Mouse (Mus musculus) monocyte, adult 5-6 weeks (primary cell): ENCODE data around the gene Prss12. TPM values are rescaled to one million over a fixed set of nuclear protein-coding genes. Genes with fewer than 3 reads are reported as not detected.

ENCODE experiments used
- ATAC-seq: fragments of 153-309, 156-312 bp; replicated peaks from 2 replicates; pipeline ENCODE4 v1.8.0; 2017; ENCODE audit warnings: mild to moderate bottlenecking; ENCODE audit not compliant: low TSS enrichment, insufficient number of reproducible peaks, severe bottlenecking, poor library complexity, low FRiP score
- total RNA-seq: library from RNA; stranded (forward); fragments of 200-1000, 200-491, 200-594 nt; gene quantifications from 3 replicates; pipeline ENCODE4 v1.2.3, GENCODE M21; 2017

Prss12 gene
- 0.76 TPM in 1 of 3 replicates, not detected in the others for total RNA-seq

DNA sequence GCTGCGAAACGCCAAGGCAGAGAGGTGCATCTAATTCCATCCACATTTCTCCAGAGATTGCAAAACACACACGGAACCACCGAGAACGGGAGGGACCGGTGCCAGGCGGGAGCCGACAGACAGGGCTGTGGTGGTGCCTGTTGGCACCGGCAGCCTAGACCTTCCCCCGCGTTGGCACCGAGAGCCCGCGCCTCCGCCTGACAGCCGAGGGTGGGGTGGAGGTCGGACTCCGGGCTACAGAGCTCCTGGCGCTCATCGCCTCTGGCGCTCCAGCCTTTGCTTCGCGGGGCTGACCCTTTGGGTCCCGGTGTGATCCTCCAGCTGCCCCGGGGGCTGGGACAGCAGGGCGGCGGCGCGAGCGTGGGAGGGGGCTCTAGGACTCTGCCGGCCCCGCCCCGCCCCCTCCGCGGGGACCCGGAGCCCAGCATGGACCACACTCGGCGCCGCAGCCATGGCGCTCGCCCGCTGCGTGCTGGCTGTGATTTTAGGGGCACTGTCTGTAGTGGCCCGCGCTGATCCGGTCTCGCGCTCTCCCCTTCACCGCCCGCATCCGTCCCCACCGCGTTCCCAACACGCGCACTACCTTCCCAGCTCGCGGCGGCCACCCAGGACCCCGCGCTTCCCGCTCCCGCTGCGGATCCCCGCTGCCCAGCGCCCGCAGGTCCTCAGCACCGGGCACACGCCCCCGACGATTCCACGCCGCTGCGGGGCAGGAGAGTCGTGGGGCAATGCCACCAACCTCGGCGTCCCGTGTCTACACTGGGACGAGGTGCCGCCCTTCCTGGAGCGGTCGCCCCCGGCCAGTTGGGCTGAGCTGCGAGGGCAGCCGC is at the start of gene Prss12:
Gene Prss12, plus strand, starts transcription at position 206 of the 830 bp plus-strand sequence.
- no peak for ATAC-seq

DNA sequence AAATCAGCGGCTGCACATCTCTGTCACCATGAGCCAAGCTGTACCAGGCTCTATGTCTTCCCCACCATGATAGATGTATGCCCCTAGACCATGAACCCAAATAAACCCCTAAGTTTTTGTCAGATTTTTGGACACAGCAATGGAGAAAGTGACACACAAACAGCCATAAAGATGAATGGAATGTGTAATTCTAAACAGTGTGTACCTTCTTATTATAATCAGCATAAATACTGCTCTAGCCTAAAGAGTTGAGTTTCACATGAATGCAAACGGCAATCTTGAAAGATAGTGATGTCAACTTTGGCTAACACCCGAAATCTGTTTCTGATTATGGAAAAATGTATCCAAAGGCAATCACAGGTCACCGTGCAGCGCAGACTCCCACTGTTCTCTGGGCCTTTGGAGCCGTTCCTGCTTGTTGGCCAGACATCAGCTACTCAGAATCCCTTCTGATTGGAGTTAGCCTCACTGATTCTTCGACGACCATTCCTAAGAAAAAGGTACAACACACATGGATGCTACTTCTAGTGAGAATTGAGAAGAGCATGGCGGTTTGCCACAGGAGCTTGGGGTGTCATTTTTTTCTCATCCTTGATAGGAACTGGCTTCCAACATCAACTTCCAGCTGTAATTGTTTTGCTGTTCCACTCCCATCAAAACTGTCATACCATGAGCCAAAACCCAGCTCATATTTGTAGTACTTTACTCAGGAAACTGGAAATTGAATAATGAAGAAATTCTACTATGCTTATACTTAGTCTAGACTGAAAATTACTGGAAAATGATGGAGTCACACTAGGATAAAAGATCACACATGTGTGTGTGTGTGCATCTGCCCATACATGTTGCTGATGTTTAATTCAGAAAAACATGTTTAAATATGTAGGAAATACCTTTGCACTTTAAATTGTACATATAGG is 48.9 kb upstream of the Prss12 start:
- ATAC-seq: no peak

DNA sequence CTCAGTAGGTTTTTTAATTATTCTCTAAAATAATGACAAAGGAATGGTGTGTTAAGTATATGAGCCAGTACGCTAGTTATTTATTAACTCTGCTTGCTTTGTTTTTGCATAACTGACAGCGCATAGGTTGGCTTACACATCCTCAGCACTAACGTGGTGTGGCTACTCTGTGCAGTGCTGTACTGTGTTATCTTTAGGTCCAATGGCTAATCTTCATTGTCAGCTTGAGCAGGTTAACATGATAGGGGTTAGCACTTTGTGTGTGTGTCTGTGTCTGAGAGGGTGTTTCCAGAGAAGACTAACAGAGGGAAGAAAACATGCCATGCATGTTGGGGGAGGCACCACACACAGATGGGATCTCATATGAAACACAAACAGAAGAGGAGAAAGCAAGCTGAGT is 41.8 kb upstream of the Prss12 start:
- ATAC-seq: no peak

DNA sequence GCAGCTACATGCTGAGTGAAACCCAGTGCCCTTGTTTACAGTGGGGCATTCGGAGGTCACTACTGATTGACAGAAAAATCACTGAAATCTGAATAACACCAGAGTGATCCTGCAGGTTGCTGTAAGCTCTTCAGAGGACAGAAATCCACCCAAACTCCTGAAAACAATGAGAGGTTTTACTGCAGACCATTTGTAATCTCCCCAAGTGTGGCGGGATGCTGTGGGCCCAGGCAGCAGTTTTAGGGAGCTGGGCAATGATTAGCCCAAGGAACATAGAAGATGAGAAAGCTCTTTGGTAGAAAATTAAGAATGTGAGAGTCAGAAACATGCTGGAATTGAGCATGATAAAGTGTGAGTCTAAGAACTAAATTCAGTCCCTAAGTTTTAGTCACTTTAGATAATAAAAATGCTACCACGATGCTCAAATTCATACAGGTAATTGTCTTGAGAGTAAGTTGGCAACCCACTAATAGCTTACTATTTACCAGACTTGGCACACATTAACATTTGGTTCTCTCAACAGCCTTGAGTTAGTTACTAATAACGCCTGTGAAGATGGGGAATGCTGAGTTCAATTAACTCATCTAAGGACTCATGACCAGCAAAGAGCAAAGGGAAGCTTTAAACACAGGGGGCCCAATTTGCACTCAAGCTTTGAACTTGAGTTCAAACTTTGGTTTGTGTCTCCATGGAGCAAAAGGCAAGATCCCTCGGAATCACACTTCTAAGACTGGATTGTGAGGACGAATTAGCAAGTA is 34.7 kb upstream of the Prss12 start:
- no peak for ATAC-seq

DNA sequence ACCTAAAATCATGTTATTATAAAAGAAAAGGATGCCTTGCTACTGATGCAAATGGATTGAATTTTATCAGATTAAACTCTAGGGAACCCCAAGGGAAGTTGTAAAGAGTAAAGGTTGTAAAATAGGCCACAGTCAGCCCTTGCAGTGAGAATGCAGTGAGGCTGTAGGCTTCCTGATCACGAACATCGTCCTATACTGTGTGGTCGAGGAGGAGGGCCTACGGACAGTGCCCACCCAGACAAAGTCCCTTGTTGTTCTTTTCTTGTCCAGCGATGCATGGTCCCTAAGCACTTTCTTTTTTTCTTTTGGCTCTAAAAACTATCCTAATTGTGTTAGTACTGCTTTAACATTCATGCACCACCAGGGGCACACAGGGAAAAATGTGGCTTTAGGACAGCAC is 33.5 kb upstream of the Prss12 start:
- ATAC-seq: no peak

DNA sequence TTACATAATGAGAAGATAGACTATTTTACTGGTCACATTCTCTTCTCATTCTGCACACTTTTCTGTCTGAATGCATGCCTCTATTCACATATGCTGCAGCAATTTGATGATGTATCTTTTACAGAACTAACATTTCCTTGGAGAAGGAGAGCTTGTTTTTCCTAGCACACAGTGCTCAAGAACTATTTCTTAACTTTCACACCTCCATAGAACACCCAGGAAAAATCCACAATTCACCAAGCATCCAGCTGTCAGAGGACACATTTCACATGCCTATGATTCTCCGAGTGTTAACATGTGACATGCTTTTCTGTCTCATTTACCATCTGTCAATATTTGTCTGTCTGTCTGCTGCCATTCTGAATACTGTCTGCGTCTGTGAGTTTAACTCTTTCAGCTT is 21.1 kb upstream of the Prss12 start:
- no peak for ATAC-seq

DNA sequence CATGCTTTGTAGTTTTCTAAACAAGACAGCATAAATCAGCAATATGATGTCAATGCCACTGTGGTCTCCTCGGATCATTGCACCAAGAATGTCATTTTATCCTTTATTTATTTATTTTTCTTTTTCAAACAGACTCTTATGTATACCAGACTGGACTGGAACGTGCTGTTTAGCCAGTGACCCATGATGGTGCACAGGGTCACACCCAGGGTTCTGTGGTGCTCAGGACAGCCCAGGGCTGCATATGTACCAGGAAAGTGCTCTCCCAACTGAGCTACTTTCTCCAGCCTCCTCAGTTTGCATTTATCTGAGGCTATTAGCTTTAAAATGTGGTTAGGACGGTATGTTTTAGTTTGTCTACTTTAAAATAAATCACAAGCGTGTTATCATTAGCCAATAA is 18.7 kb upstream of the Prss12 start:
- no peak for ATAC-seq

DNA sequence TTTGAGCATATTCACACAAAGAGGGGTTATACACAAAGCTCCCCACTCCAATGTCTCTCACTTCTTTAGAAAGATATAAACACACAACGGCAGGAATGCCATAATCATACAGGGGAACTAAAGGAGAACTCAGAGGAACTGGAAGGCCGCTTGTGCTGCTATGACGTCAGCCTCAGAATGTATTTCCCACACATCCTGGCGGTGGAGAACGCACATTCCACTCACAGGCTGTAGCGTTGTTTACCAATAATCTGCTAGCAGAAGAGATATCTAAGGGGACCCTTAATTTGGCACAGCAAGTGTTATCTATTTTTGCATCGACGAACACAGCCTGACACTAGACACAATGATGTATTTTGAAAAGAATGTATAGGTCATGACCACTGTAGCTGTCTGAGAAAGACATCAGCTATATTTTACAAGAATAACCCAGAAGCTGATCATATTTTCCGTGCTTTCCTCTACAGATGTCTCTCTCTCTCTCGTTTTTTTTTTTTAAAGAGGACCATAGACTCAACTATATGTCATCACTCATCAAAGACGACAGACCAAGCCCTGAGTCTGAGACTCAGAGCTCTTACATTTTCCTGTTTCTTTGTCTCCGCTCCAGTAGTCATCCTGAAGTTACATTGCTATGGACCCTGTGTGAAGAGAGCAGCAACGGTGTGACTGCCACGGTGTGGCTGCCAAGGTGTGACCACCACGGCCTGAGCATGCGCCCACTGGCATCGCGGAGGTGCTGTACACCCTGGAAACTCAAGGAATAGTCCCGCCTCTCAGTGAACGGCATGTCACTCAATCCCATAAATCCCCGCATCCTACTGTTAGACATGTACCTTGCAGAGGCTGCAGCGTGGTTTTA is 16.9 kb upstream of the Prss12 start:
- no peak for ATAC-seq

DNA sequence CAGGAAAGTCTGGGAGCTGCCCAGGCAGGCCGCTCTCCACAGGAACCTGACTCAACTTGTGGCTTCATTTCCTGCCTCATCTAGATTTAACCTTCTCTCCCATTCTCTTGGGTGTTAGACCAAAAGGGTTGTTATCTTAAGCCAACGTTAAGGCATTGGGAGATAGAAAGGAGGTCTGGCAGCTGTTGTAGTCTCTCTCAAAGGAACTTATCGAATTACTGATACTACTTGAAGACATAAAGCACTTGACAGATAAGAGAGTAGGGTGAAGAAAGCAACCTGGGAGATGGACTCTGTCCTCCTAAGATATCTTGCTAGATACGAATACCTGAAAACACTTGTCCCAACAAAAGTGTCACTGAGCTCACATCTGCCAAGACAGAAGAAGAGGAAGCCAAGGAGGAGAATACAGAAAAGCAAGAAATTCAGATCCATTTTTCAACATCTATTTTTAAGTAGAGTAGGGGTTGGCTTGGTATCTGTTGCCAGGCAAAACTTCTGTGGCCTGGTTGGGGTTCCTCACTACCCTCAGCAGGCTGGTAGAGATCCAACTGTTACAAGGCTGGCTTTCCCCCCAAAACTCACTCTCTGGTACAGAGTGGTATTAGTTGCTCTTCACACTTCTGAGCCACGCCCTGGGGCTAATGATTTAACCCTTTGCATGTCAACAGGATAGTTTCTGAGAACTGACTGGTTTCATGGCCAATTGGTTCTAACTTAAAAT is 14.6 kb upstream of the Prss12 start:
- no peak for ATAC-seq

DNA sequence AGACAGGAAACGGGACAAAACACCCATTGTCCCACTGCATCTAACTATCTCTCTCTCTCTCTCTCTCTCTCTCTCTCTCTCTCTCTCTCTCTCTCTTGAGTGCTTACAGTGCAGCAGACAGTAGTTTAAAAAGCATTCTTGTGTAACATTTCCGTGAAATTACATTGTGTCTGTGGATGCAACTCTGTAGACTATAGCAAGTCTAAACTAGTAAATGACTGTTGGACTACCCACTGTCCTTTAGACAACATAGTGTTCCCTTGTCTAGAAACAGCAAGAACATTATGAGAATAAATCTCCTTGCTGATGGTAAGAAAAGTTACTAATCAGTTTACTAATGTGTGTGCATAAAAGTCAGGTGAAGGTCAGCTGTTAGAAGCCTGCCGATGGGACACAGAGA is 13.4 kb upstream of the Prss12 start:
- ATAC-seq: no peak

DNA sequence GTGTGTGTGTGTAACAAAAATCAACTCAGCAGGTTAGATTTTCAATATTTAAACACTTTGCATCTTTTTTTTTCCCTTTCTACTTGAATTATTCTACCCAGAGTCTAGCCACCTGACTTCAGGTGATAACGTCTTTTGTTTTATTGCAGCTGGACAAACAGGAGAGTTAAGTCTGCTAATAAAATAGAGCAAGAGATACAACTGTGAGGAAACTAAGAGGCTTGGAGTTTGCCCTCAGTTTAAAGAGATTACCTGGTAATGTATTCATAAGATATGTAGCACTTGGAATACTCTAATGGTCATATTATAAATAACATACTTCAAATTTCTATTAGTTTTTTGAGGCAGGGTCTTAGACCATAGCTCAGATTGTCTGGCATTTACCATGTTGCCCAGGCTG is 9.1 kb upstream of the Prss12 start:
- no peak for ATAC-seq

DNA sequence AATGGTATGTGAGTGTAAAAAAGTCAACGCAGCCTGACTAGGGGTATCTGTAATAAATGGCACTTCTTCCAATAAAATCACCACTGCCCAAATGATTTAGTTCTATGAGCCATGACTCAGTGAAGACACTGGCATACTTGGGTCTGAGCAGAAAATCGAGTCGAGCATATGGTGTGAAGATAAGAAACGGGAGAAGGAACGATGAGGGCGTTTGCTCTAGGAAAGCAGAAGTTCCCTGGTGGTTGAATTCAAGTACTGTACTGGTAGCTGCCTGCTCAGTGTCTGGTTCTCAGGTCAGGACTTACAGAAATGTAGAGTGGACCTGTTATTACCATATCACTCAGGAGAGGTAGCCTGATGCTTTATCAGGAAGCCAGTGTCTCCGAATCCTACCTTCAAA is 6.2 kb upstream of the Prss12 start:
- no peak for ATAC-seq

DNA sequence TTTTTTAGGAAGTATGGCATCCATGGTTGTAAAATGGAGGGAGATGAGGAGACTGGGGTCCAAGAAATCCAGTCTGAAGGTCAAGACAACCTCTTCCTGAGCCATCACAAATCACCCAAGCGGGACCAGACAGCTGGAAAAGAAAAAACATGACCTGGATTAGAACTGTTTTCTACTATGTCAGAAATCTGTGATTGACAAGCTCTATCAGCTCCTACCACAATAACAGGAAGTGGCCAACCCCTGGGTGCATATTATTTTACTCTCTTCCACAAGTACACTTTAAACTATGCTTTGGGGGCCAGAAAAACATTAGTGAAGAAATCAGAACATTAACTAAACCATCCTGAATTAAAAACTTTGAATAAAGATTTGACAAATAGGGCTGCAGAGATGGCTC is 2.2 kb upstream of the Prss12 start:
- ATAC-seq: no peak

DNA sequence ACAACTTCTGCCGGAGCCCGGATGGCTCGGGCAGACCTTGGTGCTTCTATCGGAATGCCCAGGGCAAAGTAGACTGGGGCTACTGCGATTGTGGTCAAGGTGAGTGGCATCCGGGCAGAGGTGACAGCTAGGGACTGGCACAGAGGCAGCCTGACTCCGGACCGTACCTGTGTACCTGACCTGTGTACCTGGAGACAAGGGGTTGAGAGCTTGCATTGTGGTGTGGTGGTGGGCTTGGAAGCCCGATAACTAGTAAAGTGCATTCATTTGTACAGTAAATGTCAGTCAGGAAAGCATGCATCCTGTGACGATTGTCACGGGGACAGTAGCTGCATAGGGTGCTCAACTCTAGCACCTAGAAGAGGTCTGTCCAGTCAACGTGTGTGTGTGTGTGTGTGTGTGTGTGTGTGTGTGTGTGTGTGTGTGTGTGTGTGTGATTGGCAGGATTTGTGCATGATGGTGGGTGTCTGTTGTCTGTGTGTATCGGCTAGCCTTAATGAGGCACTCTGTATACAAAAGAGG is 886 bp downstream of the Prss12 start:
- no peak for ATAC-seq

DNA sequence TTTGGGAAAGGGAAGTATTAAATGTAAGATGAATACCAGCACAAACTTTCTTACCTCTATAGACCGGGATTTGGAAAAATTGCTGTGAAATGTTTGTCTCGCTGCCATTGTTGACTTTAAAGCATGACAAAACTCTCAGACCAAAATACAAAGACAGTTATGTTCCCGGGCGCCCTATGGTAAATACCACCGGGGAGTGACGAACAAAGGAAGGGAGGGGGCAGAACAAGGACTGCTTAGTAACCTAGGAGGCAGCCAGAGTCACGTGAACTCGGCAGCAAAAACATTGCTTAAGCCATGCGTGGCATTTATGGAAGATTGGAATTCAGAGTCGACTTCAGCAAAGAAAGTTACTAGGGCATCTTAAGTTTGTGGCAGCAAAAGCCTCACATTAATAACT is 1.4 kb downstream of the Prss12 start:
- no peak for ATAC-seq

DNA sequence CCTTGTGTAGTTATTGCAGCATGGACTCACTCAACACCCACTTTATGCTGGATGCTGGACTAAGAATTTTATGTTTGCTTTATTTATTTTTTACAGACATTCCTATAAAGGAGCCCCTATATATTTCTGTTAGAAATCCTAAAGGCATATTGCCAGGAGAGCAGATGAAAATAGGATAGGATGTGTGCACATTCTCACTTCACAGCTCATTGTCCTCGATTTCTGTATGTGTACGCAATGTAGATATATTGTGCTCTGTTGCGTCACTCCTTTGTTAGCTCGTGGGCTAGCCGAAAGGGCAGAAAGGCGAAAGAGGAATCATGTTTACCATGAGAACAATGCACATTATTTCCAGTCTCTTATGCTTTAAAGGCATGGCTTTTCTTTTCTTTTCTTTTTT is 3.4 kb downstream of the Prss12 start:
- ATAC-seq: no peak

DNA sequence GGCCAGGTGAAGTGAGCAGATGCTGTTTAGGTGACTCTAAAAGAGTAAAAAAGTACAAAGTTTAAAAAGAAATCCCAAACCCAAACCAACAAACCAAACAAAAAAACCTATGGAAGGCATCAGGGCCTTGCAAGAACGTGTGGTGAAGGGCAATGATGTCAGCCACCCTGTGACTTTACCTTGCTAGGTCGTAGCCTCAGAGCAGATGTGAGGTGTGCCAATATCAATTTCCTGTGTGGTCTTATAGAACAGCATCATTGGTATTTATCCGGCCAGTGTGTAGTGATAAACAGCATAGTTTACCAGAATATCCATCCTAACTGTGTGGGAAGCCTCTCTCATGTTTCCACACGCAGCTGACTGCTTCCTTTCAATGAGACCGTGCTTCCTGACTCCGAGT is 6.2 kb downstream of the Prss12 start:
- ATAC-seq: no peak

DNA sequence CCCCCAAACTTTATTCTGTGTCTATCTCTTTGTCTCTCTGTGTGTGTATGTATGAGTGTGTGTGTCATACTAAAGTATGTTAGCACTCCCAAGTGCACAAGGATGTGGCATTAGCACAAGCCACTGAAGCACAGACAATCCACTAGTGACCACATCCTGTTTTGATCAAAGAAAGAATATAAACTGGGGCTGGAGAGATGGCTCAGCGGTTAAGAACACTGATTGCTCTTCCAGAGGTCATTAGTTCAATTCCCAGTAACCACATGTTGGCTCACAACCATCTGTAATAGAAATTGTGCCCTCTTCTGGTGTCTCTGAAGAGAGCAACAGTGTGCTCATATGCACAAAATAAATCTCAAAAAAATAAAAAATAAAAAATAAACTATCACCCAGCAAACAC is 12.8 kb downstream of the Prss12 start:
- no peak for ATAC-seq
